Mouse (Mus musculus) testis, adult 2 months (tissue): ENCODE measurements around the gene Dynlt1c.
"Not testable (repeated sequence)": the region's sequence is repeated elsewhere in the genome, so short reads cannot be mapped to it uniquely, and the experiment has no call there.

Experiments
- CTCF ChIP-seq: fragments of 200-500 bp; IDR thresholded peaks from 2 replicates; pipeline ENCODE4 v1.5.1; 2012; ENCODE audit warnings: low read depth, mild to moderate bottlenecking, inconsistent platforms, low read length, moderate library complexity; ENCODE audit not compliant: control insufficient read depth, insufficient read depth, insufficient replicate concordance
- POLR2A ChIP-seq: fragments of 200-500 bp; IDR thresholded peaks from 2 replicates; pipeline ENCODE4 v1.6.1; 2012; ENCODE audit warnings: low read depth, mild to moderate bottlenecking, inconsistent platforms, low read length, moderate library complexity; ENCODE audit not compliant: control insufficient read depth

- not testable (repeated sequence) for TF ChIP-seq CTCF, POLR2A
Measured at GRCm38 (mm10) chr17:6621976-6622375, 20.5 kb downstream of the Dynlt1c start.
